Mouse (Mus musculus) monocyte, adult 2 months (primary cell): ENCODE results near the gene Klhl9.
"Not testable (repeated sequence)": the region's sequence is repeated elsewhere in the genome, so short reads cannot be mapped to it uniquely, and the experiment has no call there.

Source experiments
- DNase-seq, 2 experiments: peaks; one replicate each; pipeline ENCODE4 v3.0.0; 2022; ENCODE audit warnings: low spot score in 2 of 2, low read depth in 1 of 2

Gene Klhl9

DNA sequence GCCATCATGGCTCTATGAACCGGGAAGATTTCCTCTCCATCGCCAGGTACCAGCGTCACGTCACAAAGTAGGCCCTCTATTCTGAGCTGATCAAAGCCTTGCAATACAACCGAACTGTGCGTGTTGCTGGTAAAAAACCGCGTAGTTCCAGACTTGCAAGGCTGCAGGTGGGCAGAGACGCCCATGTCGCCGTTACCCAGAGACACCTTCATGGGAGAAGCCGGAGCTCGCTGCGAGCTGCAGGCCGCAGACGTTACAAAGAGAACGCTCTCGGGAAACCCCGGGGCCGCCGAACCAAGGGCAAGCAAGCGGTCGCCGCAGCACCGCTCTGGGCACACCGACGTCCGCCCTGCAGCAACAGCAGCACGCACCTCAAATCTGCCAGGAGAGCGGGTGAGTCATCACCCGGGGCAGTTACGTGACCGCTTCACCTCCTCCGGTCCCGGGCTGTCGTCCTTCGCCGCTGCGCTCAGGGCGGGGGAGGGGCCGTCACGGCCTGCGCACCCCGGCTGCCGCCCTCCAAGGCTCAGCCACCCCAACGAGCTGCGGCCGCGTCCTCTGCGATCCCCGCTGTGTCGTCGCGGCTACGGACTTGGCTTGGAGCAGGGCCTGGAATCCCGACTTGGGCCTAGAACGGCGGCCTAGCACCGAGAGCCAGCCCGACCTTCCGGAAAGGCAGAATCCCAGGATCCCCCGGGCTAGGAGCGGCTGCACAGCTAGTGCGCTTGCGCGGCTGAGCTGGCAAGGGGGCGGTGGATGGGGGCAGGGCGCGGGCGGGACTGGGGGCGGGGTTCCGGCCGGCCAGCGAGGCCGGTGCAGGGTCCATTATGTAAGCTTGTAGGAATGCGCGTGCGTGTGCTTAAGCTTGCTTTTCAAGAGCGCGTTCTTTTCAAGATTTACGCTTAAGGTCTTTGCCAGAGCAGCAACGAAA lies at the start of gene Klhl9, which contains the start of gene Gm26566:
Gene Klhl9 (minus strand): TSS at position 675 of the 931 bp plus-strand sequence.
Gene Gm26566 (plus strand): TSS at position 15 of the 931 bp plus-strand sequence.
- DNase-seq, result peak; percentile 67 to 78

DNA sequence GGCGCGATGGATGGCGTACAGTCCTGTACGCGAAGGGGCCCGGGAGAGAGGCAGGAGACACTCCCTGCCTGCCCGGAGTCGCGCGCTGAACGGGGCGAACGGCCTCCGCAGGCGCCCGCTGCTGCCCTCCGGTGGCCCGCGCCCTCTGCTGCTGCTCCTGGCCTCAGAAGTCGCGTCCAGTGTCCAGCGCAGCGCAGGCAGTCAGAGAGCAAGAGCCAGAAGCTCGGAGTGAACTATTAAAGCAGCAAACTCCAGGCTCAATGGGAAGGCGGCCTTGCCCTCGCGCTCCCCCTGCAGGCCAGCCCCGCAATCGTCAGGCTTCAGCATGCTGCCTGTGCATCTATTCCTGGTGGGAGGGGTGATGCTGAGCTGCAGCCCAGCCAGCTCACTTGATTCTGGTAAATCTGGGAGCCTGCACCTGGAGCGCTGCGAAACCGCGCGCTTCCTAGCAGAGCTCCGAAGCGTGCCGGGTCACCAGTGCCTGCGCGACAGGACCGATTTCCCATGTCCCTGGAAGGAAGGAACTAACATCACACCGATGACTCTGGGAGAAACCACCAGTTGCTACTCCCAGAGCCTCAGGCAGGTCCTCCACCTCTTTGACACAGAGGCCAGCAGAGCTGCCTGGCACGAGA lies 41.2 kb upstream of the Klhl9 start:
- DNase-seq, result peak in 1 of 2 experiments; percentile 45

DNA sequence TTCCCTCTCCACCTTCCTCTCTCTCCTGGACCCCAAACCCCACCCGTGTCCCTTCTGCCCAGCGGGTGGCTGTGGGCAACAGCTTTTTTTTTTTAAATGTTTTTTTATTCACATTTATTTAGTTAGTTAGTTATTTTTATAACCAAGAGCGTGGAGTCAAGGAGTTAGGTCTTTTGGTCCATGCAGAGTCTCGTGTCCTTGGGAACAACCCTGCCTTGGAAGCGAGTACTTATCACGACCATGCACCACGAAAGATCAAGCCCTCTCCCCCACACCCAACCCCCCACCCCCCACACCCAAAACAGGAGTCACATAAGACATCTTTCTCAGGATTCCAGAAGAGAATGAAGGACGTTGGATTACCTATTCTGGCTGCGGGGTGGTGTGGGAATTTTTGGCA lies 40.1 kb upstream of the Klhl9 start:
- not testable (repeated sequence) for DNase-seq

DNA sequence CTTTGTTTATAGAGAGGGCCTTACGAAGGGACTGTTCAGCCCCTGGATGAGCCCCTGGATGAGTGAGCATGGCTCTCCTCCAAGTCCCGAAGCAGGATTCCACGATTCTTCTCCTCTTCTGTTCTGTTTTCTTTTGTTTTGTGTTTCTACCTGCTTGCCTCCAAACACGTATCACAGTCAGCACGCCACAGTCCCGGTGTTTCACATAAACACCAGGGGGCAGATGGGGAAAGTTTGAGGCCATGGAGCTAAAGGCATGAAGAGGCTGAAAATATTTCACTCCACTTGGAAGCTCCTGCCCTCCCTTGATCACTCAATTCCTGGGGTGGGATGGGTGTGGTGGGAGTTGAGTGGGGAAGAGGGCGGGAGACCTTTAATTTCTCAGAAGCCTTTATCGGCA lies 39.5 kb upstream of the Klhl9 start:
- DNase-seq, result peak; percentile 67 to 70

DNA sequence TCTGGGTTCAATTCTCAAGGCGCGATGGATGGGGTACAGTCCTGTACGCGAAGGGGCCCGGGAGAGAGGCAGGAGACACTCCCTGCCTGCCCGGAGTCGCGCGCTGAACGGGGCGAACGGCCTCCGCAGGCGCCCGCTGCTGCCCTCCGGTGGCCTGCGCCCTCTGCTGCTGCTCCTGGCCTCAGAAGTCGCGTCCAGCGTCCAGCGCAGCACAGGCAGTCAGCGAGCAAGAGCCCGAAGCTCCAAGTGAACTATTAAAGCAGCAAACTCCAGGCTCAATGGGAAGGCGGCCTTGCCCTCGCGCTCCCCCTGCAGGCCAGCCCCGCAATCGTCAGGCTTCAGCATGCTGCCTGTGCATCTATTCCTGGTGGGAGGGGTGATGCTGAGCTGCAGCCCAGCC lies 38.2 kb upstream of the Klhl9 start:
- DNase-seq, result peak; percentile 63 to 64

DNA sequence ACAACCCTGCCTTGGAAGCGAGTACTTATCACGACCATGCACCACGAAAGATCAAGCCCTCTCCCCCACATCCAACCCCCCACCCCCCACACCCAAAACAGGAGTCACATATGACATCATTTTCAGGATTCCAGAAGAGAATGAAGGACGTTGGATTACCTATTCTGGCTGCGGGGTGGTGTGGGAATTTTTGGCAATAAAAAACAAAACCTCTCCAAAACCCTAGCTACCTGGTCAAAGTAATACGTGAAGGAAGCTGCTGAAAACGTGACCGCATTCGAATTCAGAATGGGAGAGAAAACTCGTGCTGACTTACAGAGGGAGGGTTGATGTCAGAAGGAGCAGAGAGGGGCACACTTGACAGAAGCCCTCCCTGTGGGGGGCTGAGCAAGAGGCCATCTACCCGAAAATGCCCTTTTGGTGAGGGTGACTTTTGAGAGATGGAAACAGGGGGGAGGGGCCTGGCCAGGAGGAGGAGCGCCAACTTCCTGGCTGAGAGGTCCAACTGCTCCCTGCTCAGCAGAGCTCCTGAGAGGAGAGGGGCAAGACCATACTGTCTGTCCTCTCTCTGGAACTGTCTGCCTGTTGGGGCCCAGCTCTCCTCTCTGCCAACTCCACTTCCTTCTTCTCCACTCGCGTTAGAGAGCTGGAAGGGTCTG lies 37.5 kb upstream of the Klhl9 start, which contains the start of gene Gm13283:
Gene Gm13283 (plus strand): TSS at position 510 of the 659 bp plus-strand sequence.
- not testable (repeated sequence) for DNase-seq

DNA sequence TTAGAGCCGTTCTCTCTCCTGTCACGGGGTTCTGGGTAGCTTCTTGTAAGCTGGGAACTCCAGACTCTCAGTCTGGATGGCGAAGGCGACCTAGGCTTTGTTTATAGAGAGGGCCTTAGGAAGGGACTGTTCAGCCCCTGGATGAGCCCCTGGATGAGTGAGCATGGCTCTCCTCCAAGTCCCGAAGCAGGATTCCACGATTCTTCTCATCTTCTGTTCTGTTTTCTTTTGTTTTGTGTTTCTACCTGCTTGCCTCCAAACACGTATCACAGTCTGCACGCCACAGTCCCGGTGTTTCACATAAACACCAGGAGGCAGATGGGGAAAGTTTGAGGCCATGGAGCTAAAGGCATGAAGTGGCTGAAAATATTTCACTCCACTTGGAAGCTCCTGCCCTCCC lies 36.5 kb upstream of the Klhl9 start:
- DNase-seq, result not testable (repeated sequence)

DNA sequence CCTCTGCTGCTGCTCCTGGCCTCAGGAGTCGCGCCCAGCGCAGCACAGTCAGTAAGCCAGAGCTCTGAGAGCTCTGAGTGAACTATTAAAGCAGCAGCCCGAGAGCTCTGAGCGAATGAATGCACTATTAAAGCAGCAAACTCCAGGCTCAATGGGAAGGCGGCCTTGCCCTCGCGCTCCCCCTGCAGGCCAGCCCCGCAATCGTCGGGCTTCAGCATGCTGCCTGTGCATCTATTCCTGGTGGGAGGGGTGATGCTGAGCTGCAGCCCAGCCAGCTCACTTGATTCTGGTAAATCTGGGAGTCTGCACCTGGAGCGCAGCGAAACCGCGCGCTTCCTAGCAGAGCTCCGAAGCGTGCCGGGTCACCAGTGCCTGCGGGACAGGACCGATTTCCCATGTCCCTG lies 35.4 kb upstream of the Klhl9 start:
- DNase-seq, result peak; percentile 85 to 95

DNA sequence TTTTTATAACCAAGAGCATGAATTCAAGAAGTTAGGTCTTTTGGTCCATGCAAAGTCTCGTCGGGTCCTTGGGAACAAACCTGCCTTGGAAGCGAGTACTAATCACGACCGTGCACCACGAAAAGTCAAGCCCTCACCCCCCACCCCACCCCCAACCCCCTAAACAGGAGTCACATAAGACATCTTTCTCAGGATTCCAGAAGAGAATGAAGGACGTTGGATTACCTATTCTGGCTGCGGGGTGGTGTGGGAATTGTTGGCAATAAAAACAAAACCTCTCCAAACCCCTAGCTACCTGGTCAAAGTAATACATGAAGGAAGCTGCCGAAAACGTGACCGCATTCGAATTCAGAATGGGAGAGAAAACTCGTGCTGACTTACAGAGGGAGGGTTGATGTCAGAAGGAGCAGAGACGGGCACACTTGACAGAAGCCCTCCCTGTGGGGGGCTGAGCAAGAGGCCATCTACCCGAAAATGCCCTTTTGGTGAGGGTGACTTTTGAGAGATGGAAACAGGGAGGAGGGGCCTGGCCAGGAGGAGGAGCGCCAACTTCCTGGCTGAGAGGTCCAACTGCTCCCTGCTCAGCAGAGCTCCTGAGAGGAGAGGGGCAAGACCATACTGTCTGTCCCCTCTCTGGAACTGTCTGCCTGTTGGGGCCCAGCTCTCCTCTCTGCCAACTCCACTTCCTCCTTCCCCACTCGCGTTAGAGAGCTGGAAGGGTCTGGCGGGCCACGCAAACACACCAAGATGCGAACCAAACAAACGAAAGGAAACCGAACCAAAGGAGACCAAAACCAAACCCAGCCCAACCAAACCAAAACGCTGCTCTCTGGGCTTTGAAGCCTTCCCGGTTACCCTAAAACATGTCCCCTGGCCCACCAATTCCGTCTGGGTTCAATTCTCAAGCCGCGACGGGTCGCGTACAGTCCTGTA lies 34.6 kb upstream of the Klhl9 start:
- not testable (repeated sequence) for DNase-seq

DNA sequence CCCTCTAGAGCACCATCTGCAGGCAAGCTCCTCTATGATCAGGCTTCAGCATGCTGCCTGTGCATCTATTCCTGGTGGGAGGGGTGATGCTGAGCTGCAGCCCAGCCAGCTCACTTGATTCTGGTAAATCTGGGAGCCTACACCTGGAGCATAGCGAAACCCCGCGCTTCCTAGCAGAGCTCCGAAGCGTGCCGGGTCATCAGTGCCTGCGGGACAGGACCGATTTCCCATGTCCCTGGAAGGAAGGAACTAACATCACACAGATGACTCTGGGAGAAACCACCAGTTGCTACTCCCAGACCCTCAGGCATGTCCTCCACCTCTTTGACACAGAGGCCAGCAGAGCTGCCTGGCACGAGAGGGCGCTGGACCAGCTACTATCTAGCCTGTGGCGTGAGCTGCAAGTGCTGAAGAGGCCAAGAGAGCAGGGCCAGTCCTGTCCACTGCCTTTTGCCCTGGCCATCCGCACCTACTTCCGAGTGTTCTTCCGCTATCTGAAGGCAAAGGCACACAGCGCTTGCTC lies 32.6 kb upstream of the Klhl9 start, which contains the start of gene Gm13271:
Gene Gm13271 (plus strand): TSS at position 51 of the 523 bp plus-strand sequence.
- peak in 1 of 2 experiments; percentile 76 for DNase-seq

DNA sequence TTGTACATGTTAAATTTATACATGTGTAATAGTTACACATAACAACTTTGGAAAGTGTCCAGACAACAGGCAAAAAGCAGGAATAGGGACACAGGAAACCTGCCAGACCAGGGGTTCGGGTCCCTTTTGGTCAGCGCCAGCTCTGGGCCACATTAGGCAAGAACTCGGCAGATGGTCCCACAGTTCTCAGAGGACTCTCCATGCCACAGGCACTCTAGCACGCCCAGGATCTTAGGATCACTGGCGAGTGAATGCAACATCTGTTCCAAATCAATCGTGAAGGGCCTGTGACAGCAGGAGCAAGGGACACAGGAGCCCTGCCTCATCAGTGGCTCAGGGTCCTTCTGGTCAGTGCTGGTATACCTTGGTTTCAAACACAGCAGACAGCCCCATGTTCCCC lies 27.7 kb upstream of the Klhl9 start:
- no peak for DNase-seq

DNA sequence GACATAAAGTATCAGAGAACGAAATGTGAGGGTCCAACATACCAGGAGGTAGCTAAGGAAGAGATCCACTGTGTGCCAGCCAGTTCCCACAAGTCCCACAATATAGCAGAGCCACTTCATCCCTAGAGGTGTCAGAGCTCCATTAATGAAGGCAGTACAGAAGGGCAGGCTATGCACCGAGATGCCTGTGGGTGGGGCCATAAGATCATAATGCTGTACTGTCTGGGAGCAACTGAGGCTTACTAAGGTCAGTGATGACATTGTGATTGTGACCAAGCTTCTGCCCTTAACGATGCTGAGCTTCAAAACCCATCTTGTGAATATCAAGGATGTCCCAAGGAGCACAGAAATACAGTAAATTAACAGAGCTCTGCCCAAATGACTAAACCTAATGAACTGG lies 21.9 kb upstream of the Klhl9 start:
- DNase-seq, result no peak

DNA sequence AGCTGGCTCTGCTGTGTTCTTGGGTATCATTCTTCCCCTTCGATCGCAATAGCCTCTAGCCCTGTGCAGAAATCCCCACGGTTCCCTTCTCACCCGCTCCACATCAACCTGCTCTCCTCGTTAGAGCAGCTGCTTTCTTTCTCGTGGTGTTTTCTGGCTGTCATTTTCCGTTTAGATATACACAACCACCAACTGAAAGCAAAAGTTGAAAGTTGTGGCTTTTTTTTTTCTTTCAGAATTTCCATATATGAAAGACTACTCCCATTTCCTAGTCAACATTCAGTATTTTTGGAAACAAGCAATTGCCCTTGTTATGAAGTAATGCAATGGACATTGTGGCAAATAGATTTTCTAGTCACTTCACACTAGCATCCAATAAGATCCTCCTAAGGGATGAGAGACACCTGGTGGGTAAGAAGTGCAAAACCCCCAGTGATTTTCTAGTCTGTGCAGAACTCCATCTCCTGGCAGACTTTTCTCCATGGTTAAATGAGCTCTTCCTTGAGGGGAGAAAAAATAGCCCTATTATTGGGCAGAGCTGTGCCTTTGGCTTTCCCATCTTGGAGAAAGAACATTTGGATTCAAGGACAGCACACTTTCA lies 20.6 kb upstream of the Klhl9 start:
- DNase-seq, result no peak

DNA sequence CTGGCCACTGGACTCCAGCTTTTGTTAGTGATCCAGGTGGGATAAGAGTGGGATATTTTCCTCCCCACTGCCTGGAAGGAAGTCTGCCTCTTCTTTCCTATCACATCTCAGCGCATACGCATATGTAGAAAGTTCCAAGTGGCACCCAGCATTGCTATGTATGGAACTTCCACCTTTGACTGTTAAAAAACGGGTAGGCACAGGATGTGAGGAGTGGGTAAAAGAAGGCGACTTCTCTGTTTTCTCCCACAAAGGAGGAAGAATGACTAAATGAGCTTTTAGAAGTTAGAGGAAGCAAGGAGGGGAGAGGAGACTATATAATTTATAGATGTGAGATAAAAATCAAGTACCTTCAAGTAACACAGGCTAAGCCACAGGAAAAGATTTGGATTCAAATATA lies 19.2 kb upstream of the Klhl9 start:
- DNase-seq, result no peak

DNA sequence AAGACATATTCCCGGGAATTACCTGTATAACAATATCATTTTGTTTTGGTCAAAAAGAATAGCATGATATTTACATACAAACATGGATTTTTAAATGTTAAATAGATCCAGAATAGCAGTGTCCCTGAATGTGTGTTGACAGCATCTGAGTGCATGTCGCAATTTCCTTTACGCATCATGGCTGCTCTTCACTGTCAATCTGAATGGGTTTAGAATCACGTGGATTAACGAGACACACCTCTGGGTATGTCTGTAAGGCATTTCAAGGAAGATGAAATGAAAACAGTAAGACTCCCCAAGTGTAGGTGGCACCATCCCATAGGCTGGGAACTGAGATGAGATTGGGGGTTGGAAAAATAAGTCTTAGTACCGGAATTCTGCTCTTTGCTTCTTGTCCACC lies 16.8 kb upstream of the Klhl9 start:
- DNase-seq, result no peak

DNA sequence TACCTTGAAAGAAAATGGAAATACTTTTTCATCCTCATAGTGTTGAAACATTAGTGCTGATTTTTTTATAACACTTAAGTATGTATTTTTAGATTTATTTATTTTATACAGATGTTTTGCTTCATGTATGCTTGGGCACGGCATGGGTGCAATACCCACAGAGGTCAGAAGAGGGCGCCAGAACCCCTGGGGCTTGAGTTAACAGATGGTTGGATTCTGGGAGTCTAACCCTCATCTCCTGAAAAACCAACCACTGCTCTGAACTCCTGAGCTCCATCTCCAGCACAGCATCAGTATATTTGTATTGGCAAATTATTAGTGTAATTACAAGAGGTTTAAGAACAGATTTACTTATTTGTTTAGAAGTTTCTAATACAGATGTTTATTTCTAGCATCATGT lies 16.2 kb upstream of the Klhl9 start:
- peak in 1 of 2 experiments; percentile 62 for DNase-seq

DNA sequence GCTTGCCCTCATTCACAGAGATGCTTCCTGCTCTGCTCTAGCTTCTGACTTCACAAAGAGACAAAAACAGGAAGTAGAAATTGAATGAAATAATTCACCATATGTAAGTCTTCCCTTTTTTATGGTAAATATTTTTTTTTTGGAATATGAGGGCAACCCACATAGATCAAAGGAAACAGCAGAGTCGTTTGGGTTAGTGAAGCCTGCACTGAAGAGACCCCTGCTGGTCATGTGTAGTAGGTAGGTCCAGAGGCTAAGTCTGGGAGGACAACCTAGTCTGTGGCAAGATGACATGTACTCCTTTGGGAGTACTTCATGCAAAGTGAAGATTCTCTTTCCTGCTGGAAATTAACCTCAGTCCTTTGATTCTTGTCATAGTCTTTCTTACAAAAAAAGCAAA lies 5.1 kb upstream of the Klhl9 start:
- DNase-seq, result no peak

DNA sequence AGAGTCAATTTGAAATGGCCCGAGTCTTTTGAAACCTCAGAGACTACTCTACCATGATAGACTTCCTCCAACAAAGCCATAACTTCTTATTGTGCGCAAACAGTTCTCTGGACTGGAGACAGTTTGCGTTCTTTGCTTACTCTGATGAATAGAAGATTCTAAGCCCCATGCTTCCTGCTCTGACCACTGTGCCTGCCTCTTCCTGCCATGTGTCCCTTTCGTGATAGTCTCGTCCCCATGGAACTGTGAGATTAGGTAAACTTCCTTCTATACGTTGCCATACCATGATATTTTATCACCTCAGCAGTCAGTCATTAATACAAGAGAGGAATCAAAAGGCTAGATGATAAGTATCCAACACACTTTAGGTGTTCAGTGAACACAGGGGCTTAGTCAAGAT lies 4.5 kb upstream of the Klhl9 start:
- DNase-seq, result no peak

DNA sequence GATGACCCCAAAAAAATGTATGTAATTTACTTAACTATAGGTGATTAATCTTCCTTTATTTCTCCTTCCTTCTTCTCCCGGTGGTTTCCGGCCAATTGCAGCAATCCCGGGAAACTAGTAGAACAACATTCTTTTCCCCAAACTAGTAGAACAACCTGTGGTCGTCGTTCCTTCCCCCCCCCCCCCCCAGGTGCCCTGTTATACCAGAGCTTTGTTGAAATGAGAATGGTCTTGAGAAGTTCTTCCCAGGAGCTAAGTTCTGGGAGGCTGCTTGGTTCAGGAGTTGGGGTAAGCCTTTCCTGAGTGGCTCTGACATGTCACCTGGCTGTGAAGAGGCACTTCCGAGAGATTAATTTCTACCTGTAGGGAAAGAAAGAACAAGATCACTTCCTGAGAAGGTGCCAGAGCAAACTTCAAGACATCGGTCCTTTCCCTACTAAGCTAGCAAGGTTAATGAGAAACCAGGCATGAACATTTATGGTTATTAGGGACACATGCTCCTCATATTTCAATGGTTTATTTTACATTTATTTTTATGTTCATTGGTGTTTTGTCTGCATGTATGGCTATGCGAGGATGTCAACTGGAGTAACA lies 1.3 kb upstream of the Klhl9 start:
- DNase-seq, result no peak
